Mouse (Mus musculus) kidney, adult 2 months (tissue): ENCODE measurements around the gene Crkl. TPM values are rescaled to one million over a fixed set of nuclear protein-coding genes. Genes with fewer than 3 reads are reported as not detected.
"Not testable (repeated sequence)": the region's sequence is repeated elsewhere in the genome, so short reads cannot be mapped to it uniquely, and the experiment has no call there.

ENCODE experiments used
- DNase-seq: peaks from one replicate; pipeline ENCODE4 v3.0.0; 2021
- H3K27ac ChIP-seq: fragments of 200-500 bp; 2 replicates; pipeline ENCODE4 v1.5.1; 2012; ENCODE audit warnings: low read depth, low read length, control low read depth, inconsistent platforms; ENCODE audit not compliant: insufficient read depth
- H3K27me3 ChIP-seq: fragments of 200-500 bp; replicated peaks from 2 replicates; pipeline ENCODE4 v1.6.1; 2012; ENCODE audit warnings: mild to moderate bottlenecking, moderate library complexity, low read length, inconsistent platforms; ENCODE audit not compliant: control insufficient read depth, insufficient read depth
- H3K36me3 ChIP-seq: fragments of 200-500 bp; 2 replicates; pipeline ENCODE4 v1.6.1; 2012; ENCODE audit warnings: mild to moderate bottlenecking, moderate library complexity, low read length, inconsistent platforms; ENCODE audit not compliant: control insufficient read depth, insufficient read depth
- H3K4me1 ChIP-seq: fragments of 200-500 bp; 2 replicates; pipeline ENCODE4 v1.6.1; 2011; ENCODE audit warnings: low read length; ENCODE audit not compliant: control insufficient read depth, insufficient read depth
- H3K4me3 ChIP-seq: fragments of 200-500 bp; 2 replicates; pipeline ENCODE4 v1.5.1; 2011; ENCODE audit warnings: mild to moderate bottlenecking, low read depth, low read length, control low read depth; ENCODE audit not compliant: insufficient read depth
- CTCF ChIP-seq: fragments of 200-500 bp; conservative IDR thresholded peaks from 2 replicates; pipeline ENCODE4 v1.5.1; 2011; ENCODE audit warnings: low read depth, mild to moderate bottlenecking, control low read depth, low read length, moderate library complexity, mixed read lengths; ENCODE audit not compliant: insufficient read depth, insufficient read length
- POLR2A ChIP-seq: fragments of 200-500 bp; IDR thresholded peaks from one replicate; pipeline ENCODE4 v1.6.1; 2011; ENCODE audit warnings: low read depth, low read length, control low read depth
- WGBS: fragments of 180-500 bp; shearing (Covaris S2); methylation state at CpG from one replicate; pipeline ENCODE4 v1.1.7; 2018; 5-methylcytosine and 5-hydroxymethylcytosine counted together
- polyA plus RNA-seq: library from polyadenylated mRNA; depleted of rRNA; stranded (reverse); fragments of >200 nt; gene quantifications from 2 replicates; pipeline ENCODE4 v1.2.3, GENCODE M21; 2012

The Crkl gene
- polyA plus RNA-seq, 1 experiment = 34.4 TPM

DNA sequence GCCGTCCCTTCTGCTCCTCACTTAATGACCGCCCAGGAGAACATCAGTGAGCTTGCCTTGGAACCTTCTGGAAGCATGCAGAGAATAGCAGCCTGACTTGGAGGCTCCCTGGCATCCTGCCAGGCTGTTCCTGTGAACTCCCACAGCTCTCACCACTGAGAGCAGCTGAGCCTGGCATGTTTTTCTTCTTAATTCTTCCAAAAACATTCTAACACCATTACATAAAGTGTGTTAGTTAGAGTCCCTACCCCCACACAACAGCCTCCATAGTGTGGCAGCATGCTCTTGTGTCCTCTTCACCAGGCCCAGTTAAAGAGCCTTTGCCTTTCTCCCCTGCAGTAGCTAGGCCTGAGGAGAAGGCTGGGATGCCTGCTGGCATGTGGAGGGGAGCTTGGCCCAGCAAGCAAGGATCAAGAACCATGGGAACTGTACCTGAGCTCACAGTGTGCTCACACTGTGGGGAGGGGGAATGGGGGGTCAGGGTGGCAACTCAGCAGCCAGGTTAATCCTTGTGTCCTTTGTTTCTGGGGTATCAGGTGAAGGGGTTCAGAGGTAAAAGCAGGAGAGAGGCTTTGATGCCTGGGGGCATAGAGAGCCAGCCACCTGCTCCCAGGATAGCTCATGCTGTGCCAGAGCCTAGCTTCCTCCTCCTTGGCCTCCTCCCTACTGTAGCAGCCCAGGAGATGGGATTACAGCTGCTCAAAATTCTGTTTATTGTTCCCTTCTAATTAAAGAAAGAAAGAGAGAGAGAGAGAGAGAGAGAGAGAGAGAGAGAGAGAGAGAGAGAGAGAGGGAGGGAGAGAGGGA is 44.9 kb downstream of the Crkl start:
- no peak for TF ChIP-seq CTCF
- TF ChIP-seq POLR2A = no peak
- H3K36me3 ChIP-seq = no peaks in the 10 kb centered on the region
- no peaks in the 10 kb centered on the region for H3K4me1 ChIP-seq
- 45% methylated on average over 2 of the region's 2 CpGs for WGBS
- H3K27ac ChIP-seq = 0 out of 2 replicates have a peak overlapping the region, but pooled peaks have one; percentile 12
- H3K27me3 ChIP-seq = no peaks in the 10 kb centered on the region
- no peak overlapping the region for H3K4me3 ChIP-seq
- DNase-seq = peak; percentile 56

DNA sequence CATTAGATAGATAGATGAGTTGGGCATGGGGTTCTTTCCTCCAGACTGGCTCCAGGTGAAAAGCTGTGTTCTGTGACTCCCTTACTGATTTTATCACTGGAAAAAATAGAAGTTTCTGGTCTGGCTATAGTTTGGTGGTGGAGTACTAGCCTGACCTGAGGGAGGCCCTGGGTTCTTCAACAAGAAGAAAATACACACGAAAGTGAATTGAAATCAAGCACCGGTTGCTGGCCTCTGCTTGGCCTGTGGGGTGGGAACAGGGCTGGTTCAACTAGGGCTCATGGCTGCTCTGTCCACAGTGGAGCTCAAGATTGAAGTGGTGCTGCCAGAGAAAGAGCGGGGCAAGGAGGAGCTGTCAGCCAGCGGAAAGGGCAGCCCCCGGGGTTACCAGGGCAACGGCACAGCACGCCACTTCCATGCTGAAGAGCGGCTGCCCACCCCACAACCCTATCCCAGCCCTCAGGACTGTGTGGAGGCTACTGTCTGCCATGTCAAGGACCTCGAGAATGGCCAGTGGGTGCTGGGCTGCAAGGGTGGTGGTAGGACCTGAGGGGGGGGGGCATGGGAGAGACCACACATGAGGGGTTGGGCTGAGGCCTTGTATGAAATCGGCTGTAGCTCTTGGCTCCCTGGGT is 47.6 kb downstream of the Crkl start:
- TF ChIP-seq POLR2A (no peak), CTCF (no peak)
- Histone ChIP-seq H3K27ac (no peak overlapping the region), H3K36me3 (no peaks in the 10 kb centered on the region), H3K4me3 (no peak overlapping the region), H3K4me1 (no peaks in the 10 kb centered on the region), H3K27me3 (no peaks in the 10 kb centered on the region)
- WGBS = 63% methylated on average over 10 of the region's 10 CpGs
- no peak for DNase-seq

DNA sequence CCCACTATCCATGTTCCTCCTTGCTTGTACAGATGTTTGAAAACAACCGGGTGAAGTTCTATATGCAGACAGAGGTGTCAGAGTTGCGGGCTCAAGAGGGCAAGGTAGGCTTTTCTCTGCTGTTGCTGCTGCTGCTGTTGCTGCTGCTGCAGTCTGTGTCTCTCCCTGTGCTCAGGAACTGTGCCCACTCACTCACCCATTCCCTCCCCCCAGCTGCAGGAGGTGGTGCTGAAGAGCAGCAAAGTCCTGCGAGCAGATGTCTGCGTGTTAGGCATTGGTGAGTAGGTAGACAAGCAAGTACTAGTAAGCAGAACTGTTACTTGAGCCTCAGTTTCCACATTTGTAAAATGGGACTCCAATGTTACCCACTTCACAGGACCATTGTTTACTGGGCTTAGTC is 50.9 kb downstream of the Crkl start:
- H3K4me1 ChIP-seq = 0 out of 2 replicates have a peak, but pooled peaks cover 3% of the 10 kb centered on the region
- H3K27ac ChIP-seq = no peak overlapping the region
- H3K36me3 ChIP-seq = no peaks in the 10 kb centered on the region
- no peak overlapping the region for H3K4me3 ChIP-seq
- H3K27me3 ChIP-seq = no peaks in the 10 kb centered on the region
- TF ChIP-seq CTCF = no peak
- TF ChIP-seq POLR2A = no peak
- 74% methylated on average over 4 of the region's 4 CpGs for WGBS
- DNase-seq = no peak

DNA sequence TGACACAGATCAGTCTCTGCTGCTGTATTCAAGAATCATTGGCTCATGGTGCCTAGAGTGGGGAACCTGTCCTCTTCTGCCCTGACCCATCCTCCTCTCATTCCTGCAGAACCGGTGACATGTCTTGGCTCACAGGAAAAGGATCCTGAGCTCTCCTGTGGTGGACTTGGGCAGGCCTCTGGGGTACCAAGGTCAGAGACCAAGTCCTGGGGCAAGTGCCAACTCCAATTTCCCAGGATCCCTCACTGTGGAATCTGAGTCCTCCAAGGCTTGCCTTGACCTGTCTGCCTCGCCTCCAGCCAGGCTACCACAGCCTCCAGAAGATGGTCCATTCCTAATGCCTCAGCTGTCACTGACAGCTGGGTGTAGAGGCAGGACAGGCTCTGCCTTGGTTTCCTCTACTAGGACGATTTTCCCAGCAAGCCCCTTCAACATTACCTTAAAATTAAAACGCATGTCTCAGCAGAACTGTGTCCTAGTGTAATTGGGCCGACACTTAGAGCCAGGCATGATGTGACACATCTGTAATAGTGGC is 55.3 kb downstream of the Crkl start:
- no peak overlapping the region for H3K27ac ChIP-seq
- TF ChIP-seq POLR2A = peak; percentile 18
- TF ChIP-seq CTCF = no peak
- WGBS = 70% methylated on average over 5 of the region's 5 CpGs
- no peak overlapping the region for H3K4me3 ChIP-seq
- H3K27me3 ChIP-seq = no peaks in the 10 kb centered on the region
- peak; percentile 82 for DNase-seq
- H3K36me3 ChIP-seq = no peaks in the 10 kb centered on the region
- peaks cover 21% of the 10 kb centered on the region; the same call in 1 of the 2 replicates for H3K4me1 ChIP-seq

DNA sequence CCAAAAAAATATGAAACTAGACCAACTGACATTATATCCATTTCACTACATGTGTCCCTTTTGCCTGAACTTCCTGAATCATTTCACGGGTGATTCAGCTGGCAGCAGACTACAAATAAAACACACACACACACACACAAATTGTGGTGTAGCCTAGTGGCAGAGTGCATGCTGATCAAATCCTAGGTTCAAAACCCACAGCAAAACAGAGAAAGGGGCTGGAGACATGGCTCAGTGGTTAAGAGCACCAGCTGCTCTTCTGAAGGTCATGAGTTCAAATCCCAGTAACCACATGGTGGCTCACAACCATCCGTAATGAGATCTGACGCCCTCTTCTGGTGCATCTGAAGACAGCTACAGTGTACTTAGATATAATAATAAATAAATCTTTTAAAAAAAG is 56.2 kb downstream of the Crkl start:
- Histone ChIP-seq H3K4me1 (peaks cover 21% of the 10 kb centered on the region; the same call in 1 of the 2 replicates), H3K4me3 (peak overlapping the region; percentile 76), H3K27ac (peak overlapping the region; percentile 93; the same call in 1 of the 2 replicates)
- not testable (repeated sequence) for DNase-seq, H3K27me3 ChIP-seq, H3K36me3 ChIP-seq
- 12% methylated on average over 3 of the region's 3 CpGs for WGBS

DNA sequence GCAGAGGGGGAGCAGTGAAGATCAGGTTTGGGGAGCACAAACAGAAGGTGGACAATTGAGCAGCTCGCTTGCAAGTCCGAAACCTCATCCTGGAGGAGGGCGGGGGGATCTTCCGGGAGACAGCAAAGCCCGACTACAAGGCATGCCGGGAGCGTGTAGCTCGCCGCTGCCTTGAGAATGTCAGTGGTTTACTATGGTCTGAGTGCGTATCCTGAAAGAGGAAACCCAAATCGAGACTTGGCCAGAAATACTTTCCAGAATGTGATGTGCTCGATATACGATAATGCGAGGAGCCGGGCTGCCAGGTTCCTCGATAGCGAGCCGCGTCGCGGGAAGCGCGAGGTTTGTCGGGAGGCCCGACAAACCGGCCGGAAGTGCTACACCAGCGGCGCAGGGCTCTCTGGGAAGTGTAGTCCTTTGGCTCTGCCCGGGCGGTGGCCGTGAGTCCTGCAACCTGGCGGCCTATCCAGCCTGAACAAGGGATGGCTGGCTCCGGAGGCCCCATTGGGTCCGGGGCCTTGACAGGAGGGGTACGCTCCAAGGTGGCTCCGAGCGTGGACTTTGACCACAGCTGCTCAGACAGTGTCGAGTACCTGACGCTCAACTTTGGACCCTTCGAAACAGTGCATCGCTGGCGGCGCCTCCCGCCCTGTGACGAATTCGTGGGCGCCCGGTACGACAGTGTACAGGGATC is 56.9 kb downstream of the Crkl start, which contains the start of gene Lztr1:
Lztr1 (plus strand) TSS at position 143 of the 694 bp plus-strand sequence.
- Histone ChIP-seq H3K27me3 (no peaks in the 10 kb centered on the region), H3K27ac (peak within 1 kb of the TSS; percentile 93), H3K4me1 (peaks cover 23% of the 10 kb centered on the region; the same call in 1 of the 2 replicates), H3K36me3 (no peaks in the 10 kb centered on the region), H3K4me3 (peak within 1 kb of the TSS; percentile 76)
- TF ChIP-seq POLR2A (peak; percentile 27), CTCF (0 out of 2 replicates have a peak, but pooled peaks have one; percentile 2)
- peak; percentile 95 for DNase-seq
- under 1% methylated on average over 50 of the region's 50 CpGs for WGBS

DNA sequence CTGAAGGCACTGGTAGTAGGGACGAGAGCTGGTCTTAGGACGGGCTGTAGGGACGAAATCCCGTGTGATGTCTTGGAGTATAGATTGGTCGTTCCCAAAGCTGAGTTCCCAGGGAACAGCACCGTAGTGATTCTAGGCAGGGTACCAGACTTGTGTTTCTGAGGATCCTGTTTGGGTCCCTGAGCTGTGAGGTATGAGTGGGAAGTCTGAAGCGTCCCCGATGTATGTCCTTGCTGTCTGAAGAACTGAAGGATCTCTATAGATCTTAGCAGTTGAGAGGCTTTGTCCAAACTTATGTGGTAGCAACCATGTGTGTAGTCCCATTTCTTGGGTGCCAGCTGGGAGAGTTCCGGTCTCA is 57.4 kb downstream of the Crkl start:
- Histone ChIP-seq H3K36me3 (no peaks in the 10 kb centered on the region), H3K4me3 (peak overlapping the region; percentile 76), H3K27ac (peak overlapping the region; percentile 93), H3K4me1 (peaks cover 23% of the 10 kb centered on the region; the same call in 1 of the 2 replicates), H3K27me3 (no peaks in the 10 kb centered on the region)
- no peak for DNase-seq
- WGBS = 4% methylated on average over 9 of the region's 9 CpGs
- TF ChIP-seq CTCF = no peak
- no peak for TF ChIP-seq POLR2A
